Mouse (Mus musculus) embryo, embryonic 11 days (tissue): ENCODE data around the gene Ppp1ca.

ENCODE experiments used
- DNase-seq: peaks from one replicate; pipeline ENCODE4 v3.0.0-alpha.2; 2015

Gene Ppp1ca

GRCm38 (mm10) chr19:4240247-4240668 is 48.4 kb downstream of the Ppp1ca start:
- DNase-seq: peak; percentile 62

GRCm38 (mm10) chr19:4242416-4242815 is 50.6 kb downstream of the Ppp1ca start:
- no peak for DNase-seq

GRCm38 (mm10) chr19:4244775-4245174 is 52.9 kb downstream of the Ppp1ca start:
- DNase-seq: no peak
